Mouse (Mus musculus) cerebellum, postnatal 36 days (tissue): ENCODE data around the gene Tead3.

Source experiments
- DNase-seq, 2 experiments: peaks; one replicate each; pipeline ENCODE4 v3.0.0; 2021 to 2022; ENCODE audit warnings: mixed read lengths in 2 of 2

Tead3 gene

GRCm38 (mm10) chr17:28300850-28301249 is 49.8 kb downstream of the Tead3 start:
- peak in 1 of 2 experiments; percentile 21 for DNase-seq

DNA sequence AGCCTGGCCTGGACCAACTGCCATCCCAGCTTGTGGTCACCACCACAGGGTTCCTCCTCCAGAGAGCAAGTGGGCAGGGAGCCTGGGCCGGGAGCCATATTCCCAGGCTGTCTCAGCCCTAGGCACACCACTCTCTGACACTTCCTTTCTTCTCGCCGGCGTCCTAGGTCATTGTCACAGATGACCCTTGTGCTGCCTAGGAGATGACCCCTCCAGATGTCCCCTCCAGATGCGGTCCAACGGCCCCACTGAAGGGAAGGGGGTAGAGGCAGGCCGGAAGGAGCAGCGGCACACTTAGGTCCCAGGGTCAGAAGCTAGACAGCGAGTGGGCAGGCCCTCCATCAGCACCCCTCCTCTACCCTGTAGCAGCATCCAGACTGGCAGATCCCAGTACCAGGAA is 50.3 kb downstream of the Tead3 start:
- no peak for DNase-seq

- DNase-seq: no peak
Observed at GRCm38 (mm10) chr17:28299669-28300320, 50.8 kb downstream of the Tead3 start.

DNA sequence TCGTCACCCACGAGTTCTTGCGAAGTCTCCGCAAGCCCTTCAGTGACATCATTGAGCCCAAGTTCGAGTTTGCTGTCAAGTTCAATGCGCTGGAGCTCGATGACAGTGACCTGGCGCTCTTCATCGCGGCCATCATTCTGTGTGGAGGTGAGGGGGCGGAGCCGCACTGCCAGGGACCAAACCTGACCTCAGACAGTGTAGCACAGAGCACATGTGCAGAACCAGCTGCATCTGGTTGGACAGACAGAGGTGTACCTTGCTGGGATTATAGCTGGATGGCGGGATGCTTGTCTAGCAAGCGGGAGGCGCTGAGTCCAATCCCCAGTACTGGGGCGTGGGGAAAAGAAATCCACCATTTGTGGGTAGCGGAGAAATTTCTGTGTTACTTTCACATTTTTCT is 51.7 kb downstream of the Tead3 start:
- no peak for DNase-seq

GRCm38 (mm10) chr17:28294449-28295333 is 55.9 kb downstream of the Tead3 start:
- DNase-seq: no peak

- no peak for DNase-seq
Observed at GRCm38 (mm10) chr17:28293716-28294115, 56.9 kb downstream of the Tead3 start.

DNA sequence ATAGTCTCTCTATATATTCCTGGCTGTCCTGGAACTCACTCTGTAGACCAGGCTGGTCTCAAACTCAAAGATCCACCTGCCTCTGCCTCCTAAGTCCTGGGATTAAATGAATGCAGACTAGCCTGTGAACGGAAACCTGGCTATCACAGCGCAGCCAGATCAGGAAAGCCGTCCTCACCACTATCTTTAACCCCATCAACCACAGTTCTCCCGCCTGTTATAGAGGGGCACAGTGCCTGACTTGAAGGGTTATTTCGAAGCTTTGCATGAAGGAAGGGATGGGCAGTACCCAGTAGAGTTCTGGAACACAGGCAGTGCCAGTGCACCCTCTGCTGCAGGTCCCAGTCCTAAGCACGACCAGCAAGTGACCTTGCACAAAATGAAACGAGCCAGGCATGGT is 59.3 kb downstream of the Tead3 start:
- no peak for DNase-seq

DNA sequence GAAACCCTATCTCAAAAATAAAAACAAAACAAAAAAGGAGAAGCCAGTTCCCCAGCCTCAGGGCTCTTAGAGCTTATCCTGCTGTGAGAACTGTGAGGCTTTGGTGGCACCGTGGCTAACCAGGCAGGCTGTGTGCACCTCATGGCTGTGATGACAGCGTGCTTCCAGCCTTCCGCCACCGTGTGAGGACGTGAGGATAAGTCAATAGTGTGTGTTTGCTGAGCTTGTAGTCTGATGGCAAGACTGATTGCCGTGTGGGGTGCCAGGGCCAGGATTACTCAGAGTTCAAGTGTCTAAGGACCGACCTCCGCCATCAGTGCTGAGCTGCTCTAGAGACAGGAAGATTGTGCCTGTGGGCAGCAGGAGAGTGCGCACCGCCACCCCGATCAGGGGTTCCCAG is 59.9 kb downstream of the Tead3 start:
- no peak for DNase-seq

DNA sequence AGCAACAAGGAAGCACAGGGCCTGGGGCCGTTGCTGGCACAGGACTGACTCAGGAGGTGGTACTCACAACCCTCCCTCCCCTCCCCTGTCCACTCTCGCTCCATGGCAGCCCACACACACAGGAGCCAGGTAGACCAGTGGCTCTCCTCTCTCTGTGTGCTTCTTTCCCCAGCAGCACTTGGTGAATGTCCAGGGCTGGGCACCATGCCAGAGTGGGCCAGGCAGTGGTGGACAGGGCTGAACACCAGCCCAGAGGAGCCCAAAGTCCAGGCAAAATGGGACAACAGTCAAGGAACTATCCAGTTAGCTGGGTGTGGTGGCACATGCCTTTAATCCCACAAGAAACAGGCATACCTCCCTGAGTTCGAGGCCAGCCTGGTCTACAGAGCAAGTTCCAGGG is 60.4 kb downstream of the Tead3 start:
- DNase-seq: no peak

DNA sequence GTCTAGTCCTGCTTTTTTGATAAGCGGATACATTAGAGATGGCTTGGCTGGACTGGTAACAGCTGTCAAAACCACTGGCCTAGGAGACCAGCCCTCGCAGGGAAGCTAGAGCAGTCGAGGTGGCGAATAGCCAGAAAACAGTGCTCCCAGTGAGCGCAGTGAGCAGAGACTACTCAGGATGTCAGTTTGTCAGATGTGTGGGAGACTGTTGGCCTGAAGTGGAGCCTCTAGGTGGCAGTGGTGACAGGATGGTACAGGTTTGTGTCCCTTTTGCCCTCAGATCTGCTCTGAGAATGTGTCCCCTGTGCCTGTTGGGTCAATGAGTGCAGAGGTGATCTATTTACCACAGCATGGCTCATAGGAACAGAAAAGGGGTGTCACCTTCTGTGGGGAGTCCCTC is 62.6 kb downstream of the Tead3 start:
- DNase-seq: no peak

GRCm38 (mm10) chr17:28287578-28287977 is 63.0 kb downstream of the Tead3 start:
- DNase-seq: no peak

DNA sequence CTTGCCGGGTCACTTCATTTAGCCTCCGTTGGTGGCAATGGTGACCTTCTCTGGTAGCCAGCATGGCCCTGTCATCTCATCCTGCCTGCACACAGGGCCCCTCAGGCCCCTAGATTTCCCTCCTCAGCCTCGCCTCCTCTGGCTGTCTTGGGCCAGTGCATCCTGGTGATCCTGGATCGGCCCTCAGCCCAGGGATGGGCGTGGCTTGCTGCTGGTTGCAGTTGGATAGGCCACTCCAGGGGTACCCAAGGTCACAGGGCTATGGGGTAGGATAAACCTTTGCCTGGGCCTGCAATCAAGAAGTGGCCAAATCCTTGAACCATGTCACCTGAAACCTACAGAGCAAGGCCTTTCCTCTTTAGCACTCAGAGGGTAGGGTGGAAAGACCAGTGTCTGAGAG is 63.7 kb downstream of the Tead3 start:
- DNase-seq: no peak

DNA sequence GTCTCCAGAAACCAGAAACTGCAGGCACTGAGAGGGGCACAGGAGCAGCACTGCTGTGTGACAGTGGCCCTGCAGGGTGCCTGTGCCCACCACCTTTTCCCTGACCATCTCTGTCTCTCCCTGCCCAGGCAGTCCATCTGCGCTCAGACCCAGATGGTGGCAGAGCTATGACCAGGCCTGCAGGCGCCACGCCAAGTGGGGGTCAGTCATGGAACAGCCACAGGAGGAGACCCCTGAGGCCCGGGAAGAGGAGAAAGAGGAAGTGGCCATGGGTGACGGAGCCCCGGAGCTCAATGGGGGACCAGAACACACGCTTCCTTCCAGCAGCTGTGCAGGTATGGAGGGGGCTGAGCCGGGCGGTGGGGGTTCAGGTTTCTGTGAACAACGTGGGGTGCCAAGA is 64.5 kb downstream of the Tead3 start:
- DNase-seq: peak in 1 of 2 experiments; percentile 32

GRCm38 (mm10) chr17:28283199-28283598 is 67.4 kb downstream of the Tead3 start:
- DNase-seq: no peak

- DNase-seq: no peak
Observed at GRCm38 (mm10) chr17:28281866-28282441, 68.7 kb downstream of the Tead3 start.
